Mouse (Mus musculus) limb, embryonic 13.5 days (tissue): ENCODE measurements around the gene Fbxo33. TPM values are rescaled to one million over a fixed set of nuclear protein-coding genes. Genes with fewer than 3 reads are reported as not detected.

Experiments
- ATAC-seq: fragments of 200-750 bp; cut with Nextera tagmentation; 2 replicates; pipeline ENCODE4 v1.8.0; 2017; ENCODE audit warnings: low read depth, moderate number of reproducible peaks, moderate TSS enrichment; ENCODE audit not compliant: low FRiP score
- H3K27ac ChIP-seq: fragments of 300-500 bp; sonication (generic); 2 replicates; pipeline ENCODE4 v1.5.1; 2015; ENCODE audit warnings: inconsistent platforms, mild to moderate bottlenecking, moderate library complexity
- H3K27me3 ChIP-seq: fragments of 300-500 bp; sonication (generic); 2 replicates; pipeline ENCODE4 v1.6.1; 2015; ENCODE audit warnings: mild to moderate bottlenecking, inconsistent platforms
- H3K36me3 ChIP-seq: fragments of 300-500 bp; sonication (generic); 2 replicates; pipeline ENCODE4 v1.6.1; 2015; ENCODE audit warnings: inconsistent platforms, mild to moderate bottlenecking, moderate library complexity
- H3K4me1 ChIP-seq: fragments of 300-500 bp; sonication (generic); 2 replicates; pipeline ENCODE4 v1.6.1; 2015; ENCODE audit warnings: inconsistent platforms
- H3K4me2 ChIP-seq: fragments of 300-500 bp; sonication (generic); replicated peaks from 2 replicates; pipeline ENCODE4 v1.6.1; 2015; ENCODE audit warnings: inconsistent platforms, mild to moderate bottlenecking, moderate library complexity
- H3K4me3 ChIP-seq: fragments of 300-500 bp; sonication (generic); 2 replicates; pipeline ENCODE4 v1.5.1; 2015; ENCODE audit warnings: moderate library complexity, mild to moderate bottlenecking, inconsistent platforms
- H3K9ac ChIP-seq: fragments of 300-500 bp; sonication (generic); 2 replicates; pipeline ENCODE4 v1.6.1; 2015; ENCODE audit warnings: mild to moderate bottlenecking, inconsistent platforms
- H3K9me3 ChIP-seq: fragments of 300-500 bp; sonication (generic); 2 replicates; pipeline ENCODE4 v1.6.1; 2016; ENCODE audit warnings: inconsistent platforms
- WGBS: fragments of 180-500 bp; shearing (Covaris S2); methylation state at CpG from one replicate; pipeline ENCODE4 v1.1.7; 2015; 5-methylcytosine and 5-hydroxymethylcytosine counted together
- polyA plus RNA-seq: library from polyadenylated mRNA; unstranded; fragments of >200 nt; fragmentation: Nextera tagmentation; extraction: Ambion mirVana; gene quantifications from 2 replicates; pipeline ENCODE4 v1.2.1, GENCODE M21; 2015

Gene Fbxo33
- polyA plus RNA-seq, 1 experiment from 2014 or later: 7.1 TPM

DNA sequence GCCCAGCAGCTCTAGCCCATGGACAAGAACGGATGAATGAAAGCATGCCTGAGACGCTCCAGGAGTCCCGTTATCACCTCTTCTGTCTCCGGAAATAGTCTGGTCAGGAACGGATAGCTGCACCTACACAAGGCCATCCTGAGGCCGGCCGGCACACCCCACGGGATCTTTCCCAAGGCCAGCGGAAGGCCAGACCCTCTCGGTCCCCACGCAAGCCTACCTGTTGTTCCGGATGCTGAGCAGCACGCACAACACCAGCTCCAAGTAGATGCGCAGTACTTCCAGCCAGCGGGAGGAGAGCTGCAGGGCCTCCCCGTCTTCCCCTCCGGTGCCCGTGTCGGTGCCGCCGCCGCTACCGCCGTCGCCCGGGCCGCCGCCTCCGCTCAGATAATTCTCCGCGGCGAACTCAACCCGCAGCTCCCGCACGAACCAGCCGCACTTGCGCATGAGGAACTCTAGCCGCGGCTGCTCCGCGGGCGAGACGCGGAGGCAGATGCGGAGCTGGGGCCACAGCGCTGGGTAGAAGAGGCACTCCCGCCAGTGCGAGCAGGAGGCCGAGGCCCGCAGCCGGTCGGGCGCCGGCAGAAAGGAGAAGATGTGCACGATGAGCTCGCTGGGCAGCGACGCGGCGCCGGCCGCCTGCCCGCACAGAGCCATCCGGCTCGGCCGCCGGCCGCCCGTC is 744 bp downstream of the Fbxo33 start:
- no peak for ATAC-seq
- H3K9me3 ChIP-seq: no peaks in the 10 kb centered on the region
- no peaks in the 10 kb centered on the region; the same call in 1 of the 2 replicates for H3K36me3 ChIP-seq
- peak overlapping the region; percentile 94 for H3K4me2 ChIP-seq
- peak overlapping the region; percentile 91 for H3K27ac ChIP-seq
- H3K4me3 ChIP-seq: peak overlapping the region; percentile 99
- no peaks in the 10 kb centered on the region for H3K27me3 ChIP-seq
- WGBS: under 1% methylated on average over 56 of the region's 69 CpGs
- H3K9ac ChIP-seq: peak overlapping the region; percentile 87
- H3K4me1 ChIP-seq: peaks cover 13% of the 10 kb centered on the region

DNA sequence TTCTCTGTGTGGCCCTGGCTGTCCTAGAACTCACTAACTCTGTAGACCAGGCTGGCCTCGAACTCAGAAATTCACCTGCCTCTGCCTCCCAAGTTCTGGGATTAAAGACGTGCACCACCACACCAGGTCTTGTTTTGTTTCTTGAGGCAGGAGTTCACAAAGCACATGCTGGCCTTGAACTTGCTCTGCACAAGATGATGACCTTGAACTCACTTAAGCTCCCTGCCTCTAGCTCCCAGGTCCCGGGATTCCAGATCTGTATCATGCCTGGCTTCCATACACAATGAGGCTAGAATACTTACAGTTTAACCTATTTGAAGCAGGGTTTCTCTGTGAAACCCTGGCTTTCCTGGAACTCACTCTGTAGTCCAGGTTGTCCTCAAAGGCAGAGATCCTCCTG is 2.2 kb downstream of the Fbxo33 start:
- WGBS: 88% methylated on average over 3 of the region's 3 CpGs
- no peak for ATAC-seq
- peak overlapping the region; percentile 13 for H3K4me3 ChIP-seq
- H3K27ac ChIP-seq: no peak overlapping the region
- peaks cover 5% of the 10 kb centered on the region for H3K36me3 ChIP-seq
- H3K4me2 ChIP-seq: peak overlapping the region; percentile 94
- H3K9ac ChIP-seq: no peak overlapping the region
- H3K9me3 ChIP-seq: no peaks in the 10 kb centered on the region
- peaks cover 13% of the 10 kb centered on the region for H3K4me1 ChIP-seq
- no peaks in the 10 kb centered on the region for H3K27me3 ChIP-seq

DNA sequence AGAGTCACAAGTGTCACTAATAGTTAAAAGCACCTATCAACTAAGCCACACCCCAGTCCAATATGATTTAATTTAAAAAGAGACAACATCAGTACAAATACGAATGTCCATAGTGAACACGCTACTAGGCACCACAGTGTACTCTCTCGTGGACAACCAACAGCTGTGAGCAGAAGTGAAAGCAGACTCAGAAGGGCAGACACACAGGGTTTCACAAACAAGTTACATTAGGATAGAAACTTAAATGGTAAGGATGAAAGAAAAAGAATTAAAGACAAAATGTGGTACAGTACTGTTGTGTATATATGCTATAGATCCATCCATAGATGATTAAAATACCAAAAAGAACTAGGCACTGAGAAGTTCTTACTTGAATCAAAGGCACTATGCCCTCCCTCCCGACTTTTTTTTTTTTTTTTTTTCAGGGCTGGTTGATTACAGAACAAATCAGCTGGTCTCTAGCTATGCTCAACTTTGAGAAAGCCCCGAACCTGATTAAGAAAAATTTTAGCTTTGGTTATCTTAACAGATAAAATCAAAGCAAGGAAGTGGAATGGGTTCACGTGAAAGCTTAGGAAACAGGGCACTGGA is 2.8 kb downstream of the Fbxo33 start:
- ATAC-seq: no peak
- Histone ChIP-seq H3K9ac (no peak overlapping the region), H3K4me2 (peak overlapping the region; percentile 94; the same call in 1 of the 2 replicates), H3K36me3 (peaks cover 11% of the 10 kb centered on the region), H3K27me3 (no peaks in the 10 kb centered on the region), H3K27ac (no peak overlapping the region), H3K9me3 (no peaks in the 10 kb centered on the region), H3K4me3 (no peak overlapping the region), H3K4me1 (peaks cover 13% of the 10 kb centered on the region)
- WGBS: 88% methylated on average over 6 of the region's 6 CpGs

DNA sequence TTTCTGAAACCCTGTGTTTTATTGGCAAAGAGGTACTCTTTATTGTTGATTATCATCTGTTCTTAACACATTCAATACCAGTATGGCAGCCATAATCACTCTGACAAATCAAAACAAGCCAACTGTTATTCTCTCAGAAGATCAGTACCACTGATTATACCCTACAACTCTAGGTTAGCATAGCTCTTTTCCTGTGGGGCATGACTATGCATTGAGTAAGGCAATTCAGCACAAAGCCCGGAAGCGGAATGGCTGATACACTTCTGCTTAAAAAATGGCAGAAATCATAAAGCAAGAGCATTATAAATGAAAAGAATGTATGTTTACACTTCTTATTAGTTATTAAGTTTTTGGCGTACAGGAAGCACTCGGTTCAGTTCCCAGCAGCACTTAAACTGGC is 3.3 kb downstream of the Fbxo33 start:
- ATAC-seq: no peak
- Histone ChIP-seq H3K36me3 (peaks cover 17% of the 10 kb centered on the region), H3K27ac (no peak overlapping the region), H3K4me2 (no peak overlapping the region), H3K4me3 (no peak overlapping the region), H3K9me3 (no peaks in the 10 kb centered on the region), H3K4me1 (peaks cover 13% of the 10 kb centered on the region), H3K9ac (no peak overlapping the region), H3K27me3 (no peaks in the 10 kb centered on the region)
- 93% methylated on average over 4 of the region's 4 CpGs for whole genome bisulfite sequencing

DNA sequence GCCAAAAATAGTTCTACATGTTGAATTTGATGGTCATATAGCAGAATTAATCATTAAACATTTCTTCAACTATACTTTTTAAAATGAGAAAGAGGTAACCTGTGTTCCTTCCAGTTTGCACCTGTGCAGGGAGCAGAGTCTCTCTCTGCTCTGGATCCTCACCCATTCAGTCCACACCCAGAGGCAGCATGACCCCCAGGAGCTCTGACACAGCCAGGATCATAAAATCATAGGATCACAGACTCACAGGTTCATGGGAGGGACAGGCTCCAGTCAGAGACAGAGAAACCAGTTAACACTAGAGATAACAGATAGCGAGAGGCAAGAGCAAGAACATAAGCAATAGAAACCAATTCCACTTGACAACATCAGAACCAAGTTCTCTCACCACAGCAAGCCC is 11.7 kb downstream of the Fbxo33 start:
- Histone ChIP-seq H3K9me3 (no peaks in the 10 kb centered on the region), H3K27ac (no peak overlapping the region), H3K27me3 (no peaks in the 10 kb centered on the region), H3K4me2 (no peak overlapping the region), H3K4me3 (no peak overlapping the region), H3K4me1 (no peaks in the 10 kb centered on the region), H3K9ac (no peak overlapping the region), H3K36me3 (peaks cover 46% of the 10 kb centered on the region)
- no peak for ATAC-seq
- WGBS: 91% methylated on average over 1 of the region's 1 CpGs

DNA sequence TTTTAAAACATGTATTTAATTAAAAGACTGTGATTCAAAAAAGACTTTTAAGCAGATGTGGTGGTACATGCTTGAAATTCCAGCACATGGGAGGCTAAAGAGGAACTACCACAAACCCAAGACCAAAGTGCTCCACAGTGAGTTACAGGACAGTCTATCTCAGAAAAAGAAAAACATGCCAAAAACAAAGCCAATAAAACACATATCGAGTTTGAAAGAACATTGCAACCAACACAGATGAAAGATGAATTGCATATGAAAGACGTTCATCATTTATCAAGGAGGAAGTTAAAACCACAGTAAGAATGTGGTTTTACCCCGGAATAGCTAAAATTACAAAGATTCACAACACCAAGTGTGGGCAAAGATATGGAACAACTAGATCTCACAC is 12.5 kb downstream of the Fbxo33 start:
- H3K4me2 ChIP-seq: no peak overlapping the region
- H3K27me3 ChIP-seq: no peaks in the 10 kb centered on the region
- no peak for ATAC-seq
- 88% methylated on average over 3 of the region's 3 CpGs for WGBS
- no peaks in the 10 kb centered on the region for H3K4me1 ChIP-seq
- H3K9me3 ChIP-seq: no peaks in the 10 kb centered on the region
- H3K27ac ChIP-seq: no peak overlapping the region
- H3K36me3 ChIP-seq: peaks cover 43% of the 10 kb centered on the region
- H3K4me3 ChIP-seq: no peak overlapping the region
- no peak overlapping the region for H3K9ac ChIP-seq

DNA sequence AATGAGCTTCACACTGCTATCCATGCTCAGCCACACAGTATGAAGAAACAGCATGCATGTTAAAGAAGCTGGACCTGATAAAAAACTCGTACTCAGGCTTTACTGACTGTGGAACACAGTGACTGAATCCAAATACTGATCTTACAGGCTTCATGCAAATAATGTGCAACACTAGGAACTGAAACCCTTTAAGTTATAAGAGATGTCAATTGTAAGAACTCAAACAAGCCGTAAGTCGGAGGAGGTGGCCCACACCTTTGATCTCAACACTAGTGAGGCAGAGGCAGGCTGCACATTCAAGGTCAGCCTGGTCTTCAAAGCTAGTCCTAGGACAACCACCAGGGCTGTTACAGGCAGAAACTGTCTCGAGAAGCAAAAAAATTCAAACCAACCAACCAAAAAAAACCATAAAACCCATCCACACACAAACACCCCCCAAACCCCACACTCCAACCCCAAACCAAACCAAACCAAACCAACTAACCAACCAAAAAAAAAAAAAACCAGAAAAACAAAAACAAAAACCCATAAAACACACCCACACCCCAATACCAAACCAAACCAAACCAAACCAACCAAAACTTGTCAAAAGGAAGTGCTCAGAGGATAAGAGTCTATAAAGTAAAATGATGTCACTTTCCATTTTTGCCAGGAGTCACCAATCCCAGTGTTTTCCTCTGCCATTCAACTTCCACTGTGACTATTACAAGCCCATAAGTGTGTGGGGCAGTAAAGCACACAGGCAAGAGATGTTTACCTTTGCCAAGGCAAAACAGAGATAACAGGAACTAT is 13.1 kb downstream of the Fbxo33 start:
- H3K36me3 ChIP-seq: peaks cover 38% of the 10 kb centered on the region
- no peak overlapping the region for H3K4me3 ChIP-seq
- H3K4me2 ChIP-seq: no peak overlapping the region
- no peak overlapping the region for H3K9ac ChIP-seq
- no peaks in the 10 kb centered on the region for H3K4me1 ChIP-seq
- no peak overlapping the region for H3K27ac ChIP-seq
- ATAC-seq: no peak
- H3K27me3 ChIP-seq: no peaks in the 10 kb centered on the region
- H3K9me3 ChIP-seq: no peaks in the 10 kb centered on the region
- 88% methylated on average over 4 of the region's 4 CpGs for WGBS

DNA sequence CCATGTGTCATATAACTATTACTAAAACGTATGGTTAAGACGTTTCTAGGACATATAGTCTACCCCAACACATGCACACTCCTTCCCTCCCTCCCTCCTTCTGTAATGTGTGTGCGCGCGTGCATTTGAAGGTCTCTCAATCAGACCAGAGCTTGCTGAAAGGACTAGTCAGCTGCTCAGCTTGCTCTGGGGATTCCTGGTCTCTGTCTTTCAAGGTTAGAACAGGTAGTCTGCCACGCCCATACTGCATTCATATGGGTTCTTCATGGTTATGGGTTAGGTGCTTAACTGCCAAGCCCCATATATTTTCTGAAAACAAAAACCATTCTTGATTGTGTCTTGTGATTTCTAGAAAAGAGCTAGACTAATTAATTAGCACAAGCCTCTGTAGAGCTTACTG is 14.0 kb downstream of the Fbxo33 start:
- Histone ChIP-seq H3K4me1 (no peaks in the 10 kb centered on the region), H3K9ac (no peak overlapping the region), H3K4me3 (no peak overlapping the region), H3K27ac (no peak overlapping the region), H3K9me3 (no peaks in the 10 kb centered on the region), H3K36me3 (peaks cover 36% of the 10 kb centered on the region), H3K27me3 (no peaks in the 10 kb centered on the region), H3K4me2 (no peak overlapping the region)
- ATAC-seq: no peak
- WGBS: 93% methylated on average over 6 of the region's 6 CpGs

DNA sequence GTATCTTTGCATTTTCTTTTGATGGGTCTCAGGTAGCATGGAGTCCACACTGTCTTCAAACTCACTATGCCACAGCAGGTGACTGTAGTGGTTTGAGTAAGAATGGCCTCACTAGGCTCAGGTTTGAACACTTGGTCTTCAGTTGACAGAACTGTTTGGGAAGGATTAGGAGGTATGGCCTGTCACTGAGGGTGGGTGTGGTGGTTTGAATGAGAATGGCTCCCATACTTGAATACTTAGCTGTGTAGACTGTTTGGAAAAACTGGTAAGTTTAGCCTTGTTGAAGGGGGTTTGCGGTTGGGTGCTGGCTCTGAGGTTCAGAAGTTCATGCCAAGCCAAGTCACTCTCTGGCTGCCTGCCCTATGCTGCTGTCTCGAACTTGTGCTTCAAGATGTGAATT is 20.2 kb downstream of the Fbxo33 start:
- Histone ChIP-seq H3K4me2 (no peak overlapping the region), H3K9me3 (no peaks in the 10 kb centered on the region), H3K4me3 (no peak overlapping the region), H3K9ac (no peak overlapping the region), H3K27ac (no peak overlapping the region), H3K4me1 (no peaks in the 10 kb centered on the region), H3K27me3 (no peaks in the 10 kb centered on the region), H3K36me3 (peaks cover 44% of the 10 kb centered on the region)
- WGBS: 96% methylated on average over 2 of the region's 2 CpGs
- ATAC-seq: no peak

DNA sequence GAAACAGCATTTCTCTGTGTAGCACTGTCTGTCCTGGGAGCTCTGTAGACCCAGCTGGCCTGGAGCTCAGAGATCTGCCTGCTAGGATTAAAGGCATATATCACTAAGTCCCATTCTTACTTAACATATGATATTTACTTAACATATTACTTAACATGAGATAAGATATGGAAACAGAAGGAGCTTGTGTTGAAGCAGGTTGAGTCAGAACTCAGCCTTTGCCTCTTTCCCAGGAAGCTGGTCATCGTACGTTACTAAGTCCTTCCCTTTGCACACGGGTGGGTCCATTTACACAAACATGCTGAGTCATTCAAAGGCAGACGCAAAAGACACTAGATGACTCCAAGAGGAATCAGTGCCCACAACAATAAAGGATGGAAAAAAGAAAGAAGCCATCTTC is 20.8 kb downstream of the Fbxo33 start:
- no peak overlapping the region for H3K4me2 ChIP-seq
- H3K4me1 ChIP-seq: no peaks in the 10 kb centered on the region
- H3K9me3 ChIP-seq: no peaks in the 10 kb centered on the region
- no peaks in the 10 kb centered on the region for H3K27me3 ChIP-seq
- no peak overlapping the region for H3K27ac ChIP-seq
- no peak for ATAC-seq
- no peak overlapping the region for H3K9ac ChIP-seq
- peaks cover 38% of the 10 kb centered on the region for H3K36me3 ChIP-seq
- WGBS: 91% methylated on average over 4 of the region's 4 CpGs
- H3K4me3 ChIP-seq: no peak overlapping the region

DNA sequence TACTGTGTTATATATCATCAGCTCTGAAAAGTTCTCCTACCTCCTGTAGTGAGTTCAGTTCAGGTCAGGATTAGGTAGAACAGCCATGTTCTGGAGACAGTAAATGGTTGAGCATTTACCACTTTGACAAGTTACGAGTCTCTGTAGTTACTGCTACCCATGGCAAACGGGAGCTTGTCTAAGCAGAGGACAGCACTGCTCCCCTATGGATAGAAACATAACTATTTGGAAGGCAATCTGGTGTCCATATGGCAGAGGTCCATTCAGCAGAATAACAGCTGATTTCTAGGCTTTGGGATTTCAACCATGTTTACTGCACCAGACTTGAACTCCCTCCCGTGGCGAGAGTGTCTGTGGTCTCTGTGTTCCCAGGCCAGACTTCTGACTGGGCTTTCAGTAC is 23.6 kb downstream of the Fbxo33 start:
- Histone ChIP-seq H3K9me3 (no peaks in the 10 kb centered on the region), H3K4me2 (no peak overlapping the region), H3K4me1 (no peaks in the 10 kb centered on the region), H3K27me3 (no peaks in the 10 kb centered on the region), H3K36me3 (peaks cover 34% of the 10 kb centered on the region), H3K27ac (no peak overlapping the region), H3K9ac (no peak overlapping the region), H3K4me3 (no peak overlapping the region)
- ATAC-seq: no peak
- 66% methylated on average over 4 of the region's 4 CpGs for WGBS

DNA sequence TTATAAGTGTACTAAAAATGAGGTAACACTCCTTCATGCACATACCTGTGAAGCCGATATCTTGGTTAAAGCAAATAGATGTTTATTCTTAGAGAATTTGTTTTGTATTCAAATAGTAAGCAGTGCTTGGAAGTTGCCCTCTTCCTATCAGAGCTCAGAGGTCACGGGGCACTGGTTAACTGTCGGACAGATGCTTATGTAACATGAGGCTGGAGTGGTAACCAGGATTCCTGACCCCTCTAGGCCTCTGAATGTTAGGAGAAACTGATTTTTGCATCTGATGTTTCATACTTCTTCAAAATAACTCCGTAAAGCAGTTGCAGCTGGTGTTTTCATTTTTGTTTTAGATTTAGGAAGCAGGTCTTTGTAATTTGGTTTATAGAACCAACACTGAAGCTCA is 24.5 kb downstream of the Fbxo33 start:
- Histone ChIP-seq H3K4me3 (no peak overlapping the region), H3K9me3 (no peaks in the 10 kb centered on the region), H3K27ac (no peak overlapping the region), H3K9ac (no peak overlapping the region), H3K4me1 (no peaks in the 10 kb centered on the region), H3K27me3 (no peaks in the 10 kb centered on the region), H3K36me3 (peaks cover 40% of the 10 kb centered on the region), H3K4me2 (no peak overlapping the region)
- ATAC-seq: no peak
- 86% methylated on average over 4 of the region's 4 CpGs for WGBS
